Mouse (Mus musculus) megakaryocyte, adult 5-6 weeks (primary cell): ENCODE measurements around the gene Car2. TPM values are rescaled to one million over a fixed set of nuclear protein-coding genes. Genes with fewer than 3 reads are reported as not detected.

ENCODE experiments used
- ATAC-seq: 2 replicates; pipeline ENCODE4 v1.8.0; 2016; ENCODE audit warnings: mild to moderate bottlenecking, inconsistent platforms; ENCODE audit not compliant: poor library complexity, severe bottlenecking
- total RNA-seq, 2 experiments: library from RNA; stranded (forward) in 1 of 2; stranded (reverse) in 1 of 2; fragments of 153-499, 151-499 nt in 1 of 2; fragments of 221-1000, 200-1000 nt in 1 of 2; gene quantifications; 2 replicates each; pipeline versions ENCODE4 v1.2.3 to v1.2.4; 2015 to 2017

Gene Car2
- 31.5 and 53.6 TPM in 2 replicates for total RNA-seq (2015)
- 25.5 and 51.5 TPM in 2 replicates for total RNA-seq (2017)

GRCm38 (mm10) chr3:14886102-14887098 is at the start of gene Car2:
TSS of gene Car2 (plus strand) at chr3:14886273.
- peak; percentile 70 for ATAC-seq

- no peak for ATAC-seq
Measured at GRCm38 (mm10) chr3:14838936-14839335, 47.1 kb upstream of the Car2 start.

GRCm38 (mm10) chr3:14839466-14840118 is 46.5 kb upstream of the Car2 start:
- ATAC-seq: no peak

- no peak for ATAC-seq
Measured at GRCm38 (mm10) chr3:14848587-14849254, 37.4 kb upstream of the Car2 start.

- no peak for ATAC-seq
Measured at GRCm38 (mm10) chr3:14853966-14854365, 32.1 kb upstream of the Car2 start.

- ATAC-seq: no peak
Measured at GRCm38 (mm10) chr3:14854446-14854845, 31.6 kb upstream of the Car2 start.

- ATAC-seq: no peak
Measured at GRCm38 (mm10) chr3:14857874-14858273, 28.2 kb upstream of the Car2 start.

- no peak for ATAC-seq
Measured at GRCm38 (mm10) chr3:14860291-14860690, 25.8 kb upstream of the Car2 start.

- no peak for ATAC-seq
Measured at GRCm38 (mm10) chr3:14861165-14861564, 24.9 kb upstream of the Car2 start.

- no peak for ATAC-seq
Measured at GRCm38 (mm10) chr3:14861787-14862186, 24.3 kb upstream of the Car2 start.

- ATAC-seq: peak; percentile 38; the same call in 1 of the 2 replicates
Measured at GRCm38 (mm10) chr3:14862654-14863021, 23.4 kb upstream of the Car2 start.

GRCm38 (mm10) chr3:14863022-14863711 is 22.9 kb upstream of the Car2 start, which contains the start of gene Car3:
TSS of gene Car3 (plus strand) at chr3:14863512.
- peak; percentile 27; the same call in 1 of the 2 replicates for ATAC-seq

GRCm38 (mm10) chr3:14863922-14864321 is 22.2 kb upstream of the Car2 start:
- ATAC-seq: no peak

GRCm38 (mm10) chr3:14865941-14866340 is 20.1 kb upstream of the Car2 start:
- no peak for ATAC-seq

GRCm38 (mm10) chr3:14869779-14870178 is 16.3 kb upstream of the Car2 start:
- ATAC-seq: peak; percentile 89

- ATAC-seq: no peak
Measured at GRCm38 (mm10) chr3:14870528-14870927, 15.5 kb upstream of the Car2 start.

- peak; percentile 69 for ATAC-seq
Measured at GRCm38 (mm10) chr3:14871386-14871785, 14.7 kb upstream of the Car2 start.

GRCm38 (mm10) chr3:14874402-14875040 is 11.6 kb upstream of the Car2 start:
- 0 out of 2 replicates have a peak, but pooled peaks have one; percentile 36 for ATAC-seq

- ATAC-seq: no peak
Measured at GRCm38 (mm10) chr3:14876325-14876918, 9.7 kb upstream of the Car2 start.
